ENCODE assay signal across 17 mouse cellular contexts in genomic region chr2:155622606-155623005, GRCm38 (mm10). TPM values are rescaled to one million over a fixed set of nuclear protein-coding genes. Genes with fewer than 3 reads are reported as not detected.
"Had no signal": no experiment of that assay in that cellular context is flagged by ENCODE, and none has a peak within 500 bp of the region (broad histone marks: within the 10 kb centered on the region; RNA-seq: fewer than 3 reads in every experiment).

No protein-coding gene starts in this region.

- H3K36me3 ChIP-seq: limb, embryonic 15.5 days; midbrain, embryonic 10.5 days; neural tube, embryonic 13.5 days had no signal

- H3K4me2 ChIP-seq: limb, embryonic 15.5 days; neural tube, embryonic 13.5 days had no signal

- H3K27ac ChIP-seq: kidney, postnatal 0 days; limb, embryonic 15.5 days; midbrain, embryonic 10.5 days; neural tube, embryonic 13.5 days had no signal

- H3K9me3 ChIP-seq: limb, embryonic 15.5 days; midbrain, embryonic 10.5 days; neural tube, embryonic 13.5 days had no signal

- DNase-seq: kidney, adult 11 months; kidney, adult 9 months; kidney, postnatal 36 days; layer of hippocampus, adult 9-11 months; layer of hippocampus, postnatal 36 days; lung, adult 18-20 months; midbrain, embryonic 14.5 days; right cerebral cortex, adult 18-20 months; right cerebral cortex, postnatal 25 days; thymus, adult 18-20 months; thymus, postnatal 14 days had no signal

- H3K4me3 ChIP-seq: limb, embryonic 15.5 days; midbrain, embryonic 10.5 days; neural tube, embryonic 13.5 days had no signal

- H3K9ac ChIP-seq: limb, embryonic 15.5 days; neural tube, embryonic 13.5 days had no signal

RNA-seq across cellular contexts. Expression of gene Myh7b, which starts 11.6 kb away (rescaled TPM):
- total RNA-seq: monocyte, adult 5-6 weeks had no signal
- polyA plus RNA-seq: urinary bladder, adult 2 months had no signal
